Mouse (Mus musculus): ENCODE measurements around the gene Auts2.

DNA sequence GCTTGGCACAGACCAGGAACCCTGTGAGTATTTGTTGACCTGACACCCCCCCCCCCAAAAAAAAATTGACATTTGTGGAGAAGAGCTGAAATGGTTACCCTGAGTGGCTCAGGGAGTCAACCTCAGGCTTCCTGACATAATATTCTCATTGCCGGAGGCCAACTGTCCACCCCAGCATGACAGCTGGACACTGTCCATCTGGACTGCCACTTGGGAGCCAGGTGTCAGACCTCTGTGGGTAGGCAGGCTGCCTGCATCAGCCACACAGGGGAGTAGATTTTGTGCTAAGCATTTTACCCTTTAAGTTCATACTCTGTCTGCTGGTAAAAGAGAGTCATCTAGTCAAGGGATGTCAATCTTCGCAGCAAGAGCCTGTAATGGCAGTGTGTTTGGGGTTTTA is 880.5 kb downstream of the Auts2 start:
- TF ChIP-seq CTCF (IDR thresholded peaks at IDR 0.05; ENCODE audit: low read depth) (no peak), EP300 (IDR thresholded peaks at IDR 0.05; ENCODE audit: low read depth) (no peak)
